Mouse (Mus musculus) telencephalon, adult 2 months (tissue): ENCODE results near the gene Pck2.

Experiments used
- DNase-seq: peaks from one replicate; pipeline ENCODE4 v3.0.0-alpha.2; 2011; ENCODE audit warnings: low read depth, low spot score

The Pck2 gene

DNA sequence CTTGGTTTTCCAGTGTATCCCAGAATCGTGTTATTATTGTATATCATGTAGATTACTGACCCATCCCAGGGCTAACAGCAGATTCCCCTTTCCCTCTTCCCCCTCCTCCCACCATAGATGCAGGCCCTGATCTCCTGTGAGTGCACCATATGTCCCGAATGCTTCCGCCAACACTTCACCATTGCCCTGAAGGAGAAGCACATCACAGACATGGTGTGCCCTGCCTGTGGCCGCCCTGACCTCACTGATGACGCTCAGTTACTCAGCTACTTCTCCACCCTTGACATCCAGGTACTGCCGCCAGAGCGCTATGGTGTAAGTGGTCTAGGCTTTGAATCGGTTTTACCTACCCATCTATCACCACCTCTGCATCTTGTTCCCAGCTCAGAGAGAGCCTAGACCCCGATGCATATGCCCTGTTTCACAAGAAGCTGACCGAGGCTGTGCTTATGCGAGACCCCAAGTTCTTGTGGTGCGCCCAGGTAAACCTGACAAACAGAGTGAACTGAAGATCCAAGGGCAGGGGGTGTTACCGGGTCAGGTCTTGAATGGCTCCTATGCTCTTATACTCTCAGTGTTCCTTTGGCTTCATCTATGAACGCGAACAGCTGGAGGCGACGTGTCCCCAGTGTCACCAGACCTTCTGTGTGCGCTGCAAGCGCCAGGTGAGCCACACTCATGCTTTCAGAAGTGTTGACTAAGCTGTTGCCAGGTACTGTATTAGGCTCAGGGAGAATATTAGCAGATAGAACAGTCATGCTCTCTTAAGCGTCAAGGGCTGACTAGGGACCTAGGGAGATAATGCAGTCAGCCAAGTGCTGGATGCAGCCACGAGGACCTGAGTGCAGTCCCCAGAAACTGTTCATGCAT lies 58.7 kb downstream of the Pck2 start:
- no peak for DNase-seq
